Mouse (Mus musculus) brain, adult 2 months (tissue): Measurements from ENCODE around the gene Tmem212.

Experiments
- DNase-seq: peaks from one replicate; pipeline ENCODE4 v3.0.0; 2011; ENCODE audit warnings: low read depth, low spot score

Gene Tmem212

GRCm38 (mm10) chr3:27899012-27899726 is 3.0 kb upstream of the Tmem212 start:
- DNase-seq = no peak

GRCm38 (mm10) chr3:27898178-27898577 is 2.0 kb upstream of the Tmem212 start:
- no peak for DNase-seq

GRCm38 (mm10) chr3:27886578-27886977 is 9.6 kb downstream of the Tmem212 start:
- no peak for DNase-seq

DNA sequence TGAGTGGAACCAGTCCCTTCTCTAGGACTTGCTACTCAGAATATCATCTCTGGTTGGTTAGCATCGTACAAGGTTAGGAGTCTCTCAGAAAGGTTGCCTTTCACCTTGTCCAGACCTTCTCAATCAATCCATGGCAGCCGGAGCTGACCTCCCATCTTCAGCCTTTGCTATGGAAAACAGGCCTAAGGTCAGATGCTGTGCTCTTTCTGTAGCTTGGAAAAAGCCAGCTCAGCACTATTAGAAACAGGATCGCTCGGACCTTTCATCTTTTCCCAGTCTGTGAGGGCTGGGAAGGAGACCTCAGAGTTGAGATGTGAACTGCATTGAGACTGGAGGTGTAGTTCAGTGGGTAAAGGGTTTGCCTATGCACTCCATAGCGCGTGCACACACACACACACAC is 10.6 kb downstream of the Tmem212 start:
- no peak for DNase-seq

DNA sequence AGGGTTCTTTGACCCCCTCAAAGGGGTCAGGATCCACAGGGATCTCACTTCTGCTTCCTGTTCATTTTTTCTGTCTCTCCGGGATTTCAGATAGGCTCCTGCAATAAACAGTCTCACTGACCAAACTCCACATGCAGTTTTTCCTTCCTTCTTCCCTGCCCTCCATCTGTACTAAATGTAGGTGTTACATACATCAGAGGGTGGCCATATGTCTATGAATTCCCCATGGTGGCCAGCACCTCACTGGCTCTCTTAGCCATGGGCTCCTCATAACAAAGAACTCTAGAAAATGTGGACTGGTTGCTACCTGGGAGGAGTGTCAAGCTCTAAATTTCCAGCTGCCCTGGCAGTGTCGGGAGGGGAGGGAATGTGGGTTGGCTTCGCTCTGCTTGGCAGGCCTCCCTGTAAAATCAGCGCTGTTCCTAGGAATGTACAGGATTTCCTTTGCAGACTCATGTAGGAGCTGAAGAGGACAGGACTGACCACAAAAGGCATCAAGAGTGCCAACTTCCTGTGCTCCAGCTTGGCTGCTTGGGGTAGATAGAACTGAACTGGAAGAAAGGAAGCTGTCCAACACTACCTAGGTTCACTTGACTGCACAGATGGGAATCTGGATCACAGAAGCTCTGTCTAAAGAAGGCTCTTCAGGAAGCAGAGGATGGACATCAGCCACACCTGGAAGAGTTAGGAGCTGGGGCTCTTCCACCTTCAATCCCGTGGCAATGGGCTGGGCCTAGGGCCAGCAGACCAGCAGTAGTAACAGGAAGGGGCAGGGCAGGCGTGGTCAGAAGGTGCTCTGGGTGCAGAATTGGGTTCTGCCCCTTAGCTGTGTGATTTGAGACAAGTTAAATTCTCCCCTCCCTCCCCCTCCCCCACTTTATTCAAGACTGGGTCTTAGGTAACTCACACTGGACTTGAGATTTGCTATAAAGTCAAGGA is 14.0 kb downstream of the Tmem212 start:
- DNase-seq = no peak

DNA sequence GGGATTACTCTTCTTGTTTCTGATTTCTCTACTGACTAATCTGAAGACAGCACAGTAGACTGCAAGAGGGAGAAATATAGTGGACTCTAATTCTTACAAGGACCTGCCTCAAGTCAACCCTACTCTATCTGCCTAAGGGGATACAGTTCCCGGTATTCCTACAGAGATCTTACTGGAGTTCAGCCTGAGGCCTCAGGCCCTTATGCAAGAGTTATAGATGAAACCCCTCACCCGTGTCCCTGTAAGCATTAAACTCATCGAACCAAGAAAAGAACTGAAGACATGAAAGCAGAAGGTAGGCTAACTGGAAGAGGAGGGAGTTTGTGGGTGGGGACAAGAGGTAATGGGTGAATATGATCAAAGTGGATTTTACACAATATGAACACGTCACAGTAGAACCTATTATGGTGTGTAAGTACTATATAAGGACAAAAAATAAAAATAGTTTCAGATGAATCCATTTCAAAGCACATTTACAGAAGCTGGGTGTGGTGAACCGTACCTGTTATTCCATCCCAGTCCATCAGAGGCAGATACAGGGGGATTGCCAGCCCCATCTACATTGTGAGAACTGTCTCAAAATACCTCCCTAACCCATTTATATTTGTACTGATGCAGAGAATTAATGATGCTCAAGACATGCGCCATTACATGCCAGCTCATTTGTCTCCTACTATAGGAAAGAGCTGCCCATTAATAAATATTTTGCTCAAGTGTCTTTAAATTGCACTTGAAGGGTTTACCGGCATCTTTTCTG is 17.1 kb downstream of the Tmem212 start:
- no peak for DNase-seq

- peak; percentile 72 for DNase-seq
These were observed 22.7 kb downstream of the Tmem212 start for GRCm38 (mm10) chr3:27873268-27874073.

GRCm38 (mm10) chr3:27872429-27872828 is 23.7 kb downstream of the Tmem212 start:
- DNase-seq = no peak

- no peak for DNase-seq
These were observed 24.3 kb downstream of the Tmem212 start for GRCm38 (mm10) chr3:27871891-27872290.

DNA sequence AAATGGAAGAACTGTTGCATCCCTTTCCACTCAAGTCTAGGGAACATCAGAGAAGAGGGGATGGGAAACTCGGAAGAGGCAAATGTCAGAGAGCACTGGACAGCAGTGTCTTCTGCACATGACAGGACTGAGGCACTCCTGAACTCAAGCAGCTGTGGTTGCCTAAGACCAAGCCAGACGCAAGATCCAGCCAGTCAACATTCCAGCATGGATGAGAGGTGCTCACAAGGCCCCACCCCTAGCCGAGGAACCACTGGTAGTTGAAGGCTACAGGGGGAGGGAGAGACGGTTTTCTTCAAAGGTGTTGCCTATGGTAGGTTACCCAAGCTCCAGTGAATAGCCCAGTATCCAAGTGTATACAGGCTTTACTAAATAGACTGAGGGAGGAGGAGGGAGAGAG is 24.8 kb downstream of the Tmem212 start:
- DNase-seq = no peak

DNA sequence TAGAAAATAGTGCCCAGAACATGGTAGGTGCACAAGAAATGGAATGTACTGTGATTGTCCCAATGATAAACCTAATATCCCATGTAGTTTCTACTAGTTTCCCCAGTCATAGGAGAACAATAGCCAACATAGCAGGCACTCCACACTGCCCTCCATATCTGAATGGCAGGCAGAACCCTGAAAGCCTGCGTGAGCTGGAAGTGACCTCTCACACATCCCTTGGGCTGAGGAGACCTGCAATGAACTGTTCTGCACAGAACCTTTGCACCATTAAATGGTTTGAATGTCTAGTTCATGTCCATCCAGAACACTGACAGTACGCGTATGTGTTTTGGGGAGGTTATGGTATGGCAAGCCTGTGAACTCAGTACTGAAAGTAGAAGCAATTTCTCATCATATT is 27.5 kb downstream of the Tmem212 start:
- DNase-seq = no peak

- DNase-seq = no peak
These were observed 28.4 kb downstream of the Tmem212 start for GRCm38 (mm10) chr3:27867731-27868130.

- peak; percentile 90 for DNase-seq
These were observed 33.1 kb downstream of the Tmem212 start for GRCm38 (mm10) chr3:27862821-27863740.

GRCm38 (mm10) chr3:27861601-27862000 is 34.6 kb downstream of the Tmem212 start:
- peak; percentile 27 for DNase-seq

DNA sequence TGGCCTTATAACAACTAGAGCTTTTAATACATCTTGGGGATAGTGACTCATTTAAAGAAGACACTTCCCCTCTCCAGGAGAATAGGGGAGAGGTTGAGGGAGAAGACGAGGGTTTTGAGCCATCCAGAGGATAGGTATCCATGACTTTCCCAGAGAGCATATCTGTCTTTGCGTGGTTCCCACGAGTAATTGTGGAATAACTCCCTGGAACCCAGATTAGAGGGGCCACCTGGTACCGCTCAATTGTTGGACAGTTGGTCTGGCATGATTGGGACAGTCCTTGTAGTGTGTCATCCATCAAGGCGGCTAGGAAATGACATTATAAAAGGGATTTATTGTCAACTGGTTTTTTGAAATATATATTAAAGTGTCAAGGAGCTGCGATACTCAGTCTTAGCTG is 35.1 kb downstream of the Tmem212 start:
- no peak for DNase-seq

DNA sequence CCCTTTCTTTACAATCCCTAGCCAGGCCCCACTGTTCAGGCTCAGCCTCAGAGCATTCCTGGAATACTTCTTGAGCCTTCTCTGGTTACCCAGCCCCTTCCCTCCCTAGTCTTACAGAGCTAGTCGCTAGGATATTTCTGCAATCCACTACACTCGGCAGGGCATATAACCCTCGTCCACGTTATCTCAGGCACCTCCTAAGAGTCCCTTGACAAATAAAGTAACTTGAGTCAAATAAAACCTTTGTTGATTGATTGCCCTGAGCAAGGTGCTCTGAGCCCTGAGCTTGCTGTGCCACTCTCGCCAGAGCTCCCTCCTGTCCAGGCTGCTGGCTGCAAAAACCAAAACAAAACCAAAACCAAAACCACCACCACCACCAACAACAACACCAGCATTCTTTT is 37.0 kb downstream of the Tmem212 start:
- no peak for DNase-seq

DNA sequence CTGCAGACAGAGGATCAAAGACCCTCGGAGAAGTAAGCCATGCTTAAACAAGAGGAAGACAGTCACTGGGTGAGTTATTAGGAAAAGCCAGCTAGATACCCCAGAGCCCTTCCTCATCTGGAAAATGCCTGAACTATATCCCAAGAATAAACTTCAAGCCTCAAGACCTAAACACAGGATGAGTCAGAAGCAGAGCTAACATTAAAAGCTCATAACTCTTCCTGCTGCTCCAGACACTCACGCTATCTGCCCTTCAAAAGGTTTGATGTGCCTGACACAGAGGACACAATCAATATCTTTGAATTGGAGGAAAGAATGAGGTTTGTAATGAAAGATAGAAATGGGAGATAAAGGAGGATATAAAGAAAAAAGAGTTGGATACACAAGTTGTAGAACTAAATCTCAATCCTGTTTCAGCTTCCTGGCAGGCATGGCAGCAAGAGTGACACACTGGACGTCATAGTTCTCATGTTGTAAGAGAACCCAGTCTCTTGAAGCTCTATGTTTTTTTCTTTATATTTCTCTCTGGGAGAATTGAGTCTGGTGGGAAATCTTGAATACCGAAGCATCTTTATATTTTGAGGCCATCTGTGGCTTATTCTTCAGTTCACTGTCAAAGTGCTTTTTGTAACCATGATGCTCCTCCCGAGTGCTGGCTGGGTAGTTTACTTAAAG is 37.6 kb downstream of the Tmem212 start:
- no peak for DNase-seq

DNA sequence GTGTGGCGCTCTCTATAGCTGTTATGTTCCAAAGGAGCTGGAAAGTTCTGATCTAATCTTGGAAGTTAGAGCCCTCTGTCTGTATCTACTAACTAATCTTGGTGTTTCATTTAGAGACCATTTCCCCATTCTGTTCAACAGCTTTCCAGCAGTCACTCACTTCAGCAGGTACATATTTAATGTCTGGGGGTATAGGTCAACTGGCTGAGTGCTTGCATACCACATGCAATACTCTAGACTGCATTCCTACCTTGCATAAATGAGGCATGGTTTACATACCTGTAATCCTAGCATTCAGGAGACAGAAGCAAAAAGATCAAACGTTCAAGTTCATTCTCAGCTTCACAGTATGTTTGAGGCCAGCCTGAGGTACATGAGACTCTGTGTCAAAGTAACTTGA is 39.9 kb downstream of the Tmem212 start:
- no peak for DNase-seq

DNA sequence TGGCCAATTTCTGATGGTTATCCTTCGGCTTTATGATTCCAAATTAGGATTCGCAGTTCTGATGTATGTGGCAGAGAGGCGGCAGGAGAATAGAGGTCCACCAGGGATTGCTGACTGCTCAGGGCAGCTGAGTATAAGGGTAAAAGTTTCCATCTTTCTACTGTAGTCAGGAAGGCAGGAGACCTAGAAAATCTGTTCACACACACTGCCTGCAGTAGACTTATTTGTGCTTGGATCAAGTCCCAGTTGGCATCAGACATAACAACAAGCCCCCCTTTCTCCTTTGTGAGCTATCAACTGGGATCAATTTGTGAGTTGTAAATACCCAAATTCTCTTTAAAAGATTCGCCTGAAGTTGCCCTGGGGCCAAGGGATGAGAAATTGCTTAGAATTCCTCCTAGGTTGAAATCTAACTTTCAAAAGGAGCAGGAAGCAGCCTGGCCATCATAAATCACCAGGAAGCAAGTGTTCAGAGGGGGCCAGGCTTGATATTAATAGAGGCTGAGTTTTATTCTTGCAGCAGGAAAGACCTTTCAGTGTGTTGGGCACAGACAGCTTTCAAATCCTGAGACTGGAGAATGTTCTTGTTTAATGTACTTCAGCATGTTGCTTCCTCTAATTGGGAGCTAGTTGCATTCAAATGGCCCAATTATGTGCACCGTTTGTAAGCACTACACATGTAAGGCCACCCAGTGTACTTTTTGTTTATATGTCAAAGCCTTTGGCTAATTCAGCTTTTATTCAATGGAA is 41.6 kb downstream of the Tmem212 start:
- no peak for DNase-seq
